Mouse (Mus musculus): ENCODE results near the gene Pax3.

- TF ChIP-seq TAL1 (IDR thresholded peaks at IDR 0.05; ENCODE audit: low read length) (no peak), GATA1 (IDR thresholded peaks at IDR 0.05; ENCODE audit: low read length) (no peak)
Observed at GRCm38 (mm10) chr1:78060850-78061249, 136.1 kb downstream of the Pax3 start.
